Comparison of ENCODE assay signal across 12 mouse cellular contexts in genomic region chr6:53545989-53546388, GRCm38 (mm10).
DNase-seq lines count a peak whose midpoint lies in the region; ATAC-seq and TF ChIP-seq lines count a peak whose summit lies in the region.
"Had no signal": no experiment of that assay in that cellular context is flagged by ENCODE, and none has a peak within 500 bp of the region (broad histone marks: within the 10 kb centered on the region; RNA-seq: fewer than 3 reads in every experiment).

No protein-coding gene starts in this region.

- H3K4me2 ChIP-seq in heart, embryonic 13.5 days, result no peak overlapping the region
- H3K4me2 ChIP-seq in midbrain, embryonic 11.5 days, result no peak overlapping the region
- H3K4me2 ChIP-seq in midbrain, embryonic 14.5 days (ENCODE audit: low read length), result no peak overlapping the region
- no peak overlapping the region for H3K4me2 ChIP-seq in forebrain, postnatal 0 days (ENCODE audit: low read depth)

- H3K27ac ChIP-seq in heart, embryonic 13.5 days (replicated peaks), result peak overlapping the region; percentile 53
- peak overlapping the region; percentile 25; the same call in 1 of the 2 replicates for H3K27ac ChIP-seq in midbrain, embryonic 11.5 days (ENCODE audit: low read depth, low read length)
- H3K27ac ChIP-seq in midbrain, embryonic 14.5 days (replicated peaks; ENCODE audit: low read depth, low read length), result no peak overlapping the region
- no peak overlapping the region for H3K27ac ChIP-seq in forebrain, postnatal 0 days (ENCODE audit: low read depth, low read length)
- H3K27ac ChIP-seq: macrophage had no signal

- H3K4me3 ChIP-seq in heart, embryonic 13.5 days, result no peak overlapping the region
- H3K4me3 ChIP-seq in midbrain, embryonic 11.5 days (ENCODE audit: low read depth, low read length), result no peak overlapping the region
- no peak overlapping the region for H3K4me3 ChIP-seq in midbrain, embryonic 14.5 days (replicated peaks; ENCODE audit: low read depth, low read length)
- H3K4me3 ChIP-seq in forebrain, postnatal 0 days (ENCODE audit: low read depth, low read length), result no peak overlapping the region

- no peak overlapping the region for H3K9ac ChIP-seq in heart, embryonic 13.5 days
- no peak overlapping the region for H3K9ac ChIP-seq in midbrain, embryonic 11.5 days (ENCODE audit: low read length)
- no peak overlapping the region for H3K9ac ChIP-seq in midbrain, embryonic 14.5 days (replicated peaks; ENCODE audit: low read length)
- no peak overlapping the region for H3K9ac ChIP-seq in forebrain, postnatal 0 days

- DNase-seq in heart, postnatal 4 days, result no peak
- no peak for DNase-seq in midbrain, embryonic 11.5 days (ENCODE audit: low spot score, missing footprints)
- no peak for DNase-seq in midbrain, embryonic 14.5 days
- DNase-seq in forebrain, postnatal 0 days, result peak; percentile 33
- peak; percentile 39 for DNase-seq in retina, embryonic 14.5 days (ENCODE audit: low spot score)
- no peak for DNase-seq in right cerebral cortex, adult 18-20 months
- DNase-seq in right cerebral cortex, postnatal 4 days, result no peak
- DNase-seq: adrenal gland, postnatal 36 days; cerebellum, adult 2 months; kidney, adult 2 months had no signal

- H3K9me3 ChIP-seq in heart, embryonic 13.5 days, result no peaks in the 10 kb centered on the region; the same call in 1 of the 2 replicates
- no peaks in the 10 kb centered on the region for H3K9me3 ChIP-seq in midbrain, embryonic 11.5 days (ENCODE audit: control insufficient read depth, low read length)
- no peaks in the 10 kb centered on the region for H3K9me3 ChIP-seq in midbrain, embryonic 14.5 days (ENCODE audit: control insufficient read depth, low read length)
- H3K9me3 ChIP-seq in forebrain, postnatal 0 days (ENCODE audit: low read length), result no peaks in the 10 kb centered on the region

- TF ChIP-seq CTCF in forebrain, postnatal 0 days (IDR thresholded peaks at IDR 0.05; ENCODE audit: low read depth), result no peak

- peaks cover 48% of the 10 kb centered on the region for H3K4me1 ChIP-seq in heart, embryonic 13.5 days
- H3K4me1 ChIP-seq in midbrain, embryonic 11.5 days (ENCODE audit: control insufficient read depth, insufficient read depth, low read length), result peaks cover 15% of the 10 kb centered on the region
- H3K4me1 ChIP-seq in midbrain, embryonic 14.5 days (ENCODE audit: control insufficient read depth, insufficient read depth, low read length), result peaks cover 6% of the 10 kb centered on the region
- peaks cover 5% of the 10 kb centered on the region for H3K4me1 ChIP-seq in forebrain, postnatal 0 days (ENCODE audit: insufficient read depth)

- H3K36me3 ChIP-seq in heart, embryonic 13.5 days, result no peaks in the 10 kb centered on the region
- no peaks in the 10 kb centered on the region for H3K36me3 ChIP-seq in midbrain, embryonic 11.5 days (ENCODE audit: control insufficient read depth, insufficient read depth, low read length)
- H3K36me3 ChIP-seq in midbrain, embryonic 14.5 days (ENCODE audit: control insufficient read depth, insufficient read depth, low read length), result no peaks in the 10 kb centered on the region
- H3K36me3 ChIP-seq in forebrain, postnatal 0 days (ENCODE audit: insufficient read depth), result no peaks in the 10 kb centered on the region

- 52% methylated on average over 5 of the region's 5 CpGs for WGBS in heart, embryonic 13.5 days
- 27% methylated on average over 5 of the region's 5 CpGs for WGBS in midbrain, embryonic 11.5 days
- 17% methylated on average over 5 of the region's 5 CpGs for WGBS in midbrain, embryonic 14.5 days
- WGBS in forebrain, postnatal 0 days, result 12% methylated on average over 5 of the region's 5 CpGs

- no peak for ATAC-seq in heart, embryonic 13.5 days (ENCODE audit: extremely low read depth, insufficient number of reproducible peaks, low FRiP score, low TSS enrichment)
- 0 out of 2 replicates have a peak, but pooled peaks have one; percentile 52 for ATAC-seq in midbrain, embryonic 11.5 days (ENCODE audit: low FRiP score)
- no peak for ATAC-seq in midbrain, embryonic 14.5 days (ENCODE audit: low FRiP score, low TSS enrichment)
- peak; percentile 51; the same call in 1 of the 2 replicates for ATAC-seq in forebrain, postnatal 0 days

- no peaks in the 10 kb centered on the region for H3K27me3 ChIP-seq in heart, embryonic 13.5 days (replicated peaks)
- no peaks in the 10 kb centered on the region; the same call in 1 of the 2 replicates for H3K27me3 ChIP-seq in midbrain, embryonic 11.5 days (ENCODE audit: control insufficient read depth, insufficient read depth, low read length)
- no peaks in the 10 kb centered on the region for H3K27me3 ChIP-seq in midbrain, embryonic 14.5 days (ENCODE audit: control insufficient read depth, insufficient read depth, low read length)
- no peaks in the 10 kb centered on the region for H3K27me3 ChIP-seq in forebrain, postnatal 0 days (ENCODE audit: insufficient read depth, low read length)

Comparison
In these comparisons a context has a peak if more than half of its experiments do, and no peak if none do; other contexts are left out.
1. ATAC-seq: peak in midbrain, embryonic 11.5 days (single experiment) and forebrain, postnatal 0 days (single experiment); none in heart, embryonic 13.5 days (single experiment) and midbrain, embryonic 14.5 days (single experiment).
2. H3K27ac ChIP-seq: peak in heart, embryonic 13.5 days (single experiment) and midbrain, embryonic 11.5 days (single experiment); none in midbrain, embryonic 14.5 days (single experiment) and forebrain, postnatal 0 days (single experiment).
3. DNase-seq: peak in forebrain, postnatal 0 days (single experiment) and retina, embryonic 14.5 days (single experiment); none in heart, postnatal 4 days (single experiment), midbrain, embryonic 11.5 days (single experiment), midbrain, embryonic 14.5 days (single experiment), right cerebral cortex, adult 18-20 months (single experiment) and right cerebral cortex, postnatal 4 days (single experiment).